Mouse (Mus musculus) limb, embryonic 15.5 days (tissue): ENCODE measurements around the gene Gna12. TPM values are rescaled to one million over a fixed set of nuclear protein-coding genes. Genes with fewer than 3 reads are reported as not detected.

ENCODE experiments used
- ATAC-seq: fragments of 200-750 bp; cut with Nextera tagmentation; 2 replicates; pipeline ENCODE4 v1.8.0; 2017; ENCODE audit warnings: low read depth, moderate TSS enrichment; ENCODE audit not compliant: insufficient number of reproducible peaks, low FRiP score, low TSS enrichment
- H3K27ac ChIP-seq: fragments of 300-500 bp; sonication (generic); 2 replicates; pipeline ENCODE4 v1.5.1; 2015; ENCODE audit warnings: moderate library complexity, mild to moderate bottlenecking, inconsistent platforms
- H3K27me3 ChIP-seq: fragments of 300-500 bp; sonication (generic); 2 replicates; pipeline ENCODE4 v1.6.1; 2015; ENCODE audit warnings: inconsistent platforms
- H3K36me3 ChIP-seq: fragments of 300-500 bp; sonication (generic); 2 replicates; pipeline ENCODE4 v1.6.1; 2015; ENCODE audit warnings: inconsistent platforms
- H3K4me1 ChIP-seq: fragments of 300-500 bp; sonication (generic); 2 replicates; pipeline ENCODE4 v1.6.1; 2015; ENCODE audit warnings: inconsistent platforms
- H3K4me2 ChIP-seq: fragments of 300-500 bp; sonication (generic); 2 replicates; pipeline ENCODE4 v1.6.1; 2015; ENCODE audit warnings: mild to moderate bottlenecking, inconsistent platforms
- H3K4me3 ChIP-seq: fragments of 300-500 bp; sonication (generic); 2 replicates; pipeline ENCODE4 v1.5.1; 2015; ENCODE audit warnings: mild to moderate bottlenecking, inconsistent platforms
- H3K9ac ChIP-seq: fragments of 300-500 bp; sonication (generic); 2 replicates; pipeline ENCODE4 v1.6.1; 2015; ENCODE audit warnings: inconsistent platforms
- H3K9me3 ChIP-seq: fragments of 300-500 bp; sonication (generic); 2 replicates; pipeline ENCODE4 v1.6.1; 2016; ENCODE audit warnings: inconsistent platforms
- WGBS: fragments of 180-500 bp; shearing (Covaris S2); methylation state at CpG from one replicate; pipeline ENCODE4 v1.1.7; 2015; 5-methylcytosine and 5-hydroxymethylcytosine counted together
- polyA plus RNA-seq: library from polyadenylated mRNA; unstranded; fragments of >200 nt; fragmentation: Nextera tagmentation; extraction: Ambion mirVana; gene quantifications from 2 replicates; pipeline ENCODE4 v1.2.1, GENCODE M21; 2015

The Gna12 gene
- polyA plus RNA-seq, 1 experiment from 2014 or later = 19.1 TPM

GRCm38 (mm10) chr5:140749062-140749875, 81.0 kb downstream of the Gna12 start:
- Histone ChIP-seq H3K4me2 (peak overlapping the region; percentile 46), H3K4me1 (peaks cover 10% of the 10 kb centered on the region; the same call in 1 of the 2 replicates), H3K36me3 (0 out of 2 replicates have a peak, but pooled peaks cover 3% of the 10 kb centered on the region), H3K9ac (no peak overlapping the region), H3K4me3 (peak overlapping the region; percentile 36), H3K9me3 (no peaks in the 10 kb centered on the region; the same call in 1 of the 2 replicates), H3K27me3 (no peaks in the 10 kb centered on the region), H3K27ac (no peak overlapping the region)
- peak; percentile 42; the same call in 1 of the 2 replicates for ATAC-seq
- 13% methylated on average over 12 of the region's 12 CpGs for WGBS

DNA sequence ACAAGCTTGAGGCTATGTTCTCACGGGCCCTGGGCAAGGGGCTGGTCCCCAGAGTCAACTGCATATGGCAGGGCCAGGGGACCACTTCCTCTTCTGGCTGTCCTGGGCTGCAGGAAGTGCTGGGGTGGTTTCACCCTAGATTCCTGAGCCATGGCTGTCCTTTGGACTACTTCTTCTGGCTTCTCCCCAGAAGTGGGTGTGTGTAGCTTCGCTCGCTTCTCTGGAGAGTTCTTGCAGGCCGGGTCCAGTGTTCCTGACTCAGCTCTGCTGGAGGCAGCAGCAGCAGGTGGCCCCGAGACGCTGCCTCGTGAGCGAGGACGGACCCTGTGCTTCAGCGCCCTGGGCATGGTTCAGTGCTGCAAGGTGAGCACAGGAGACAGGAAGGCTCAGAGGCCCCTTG, 81.8 kb downstream of the Gna12 start:
- no peak overlapping the region for H3K9ac ChIP-seq
- H3K36me3 ChIP-seq = 0 out of 2 replicates have a peak, but pooled peaks cover 3% of the 10 kb centered on the region
- no peak overlapping the region for H3K4me2 ChIP-seq
- H3K4me1 ChIP-seq = peaks cover 13% of the 10 kb centered on the region; the same call in 1 of the 2 replicates
- 80% methylated on average over 10 of the region's 10 CpGs for WGBS
- no peak for ATAC-seq
- H3K27me3 ChIP-seq = no peaks in the 10 kb centered on the region
- no peak overlapping the region for H3K4me3 ChIP-seq
- H3K27ac ChIP-seq = no peak overlapping the region
- no peaks in the 10 kb centered on the region; the same call in 1 of the 2 replicates for H3K9me3 ChIP-seq

GRCm38 (mm10) chr5:140743706-140744131, 86.5 kb downstream of the Gna12 start:
- ATAC-seq = no peak

DNA sequence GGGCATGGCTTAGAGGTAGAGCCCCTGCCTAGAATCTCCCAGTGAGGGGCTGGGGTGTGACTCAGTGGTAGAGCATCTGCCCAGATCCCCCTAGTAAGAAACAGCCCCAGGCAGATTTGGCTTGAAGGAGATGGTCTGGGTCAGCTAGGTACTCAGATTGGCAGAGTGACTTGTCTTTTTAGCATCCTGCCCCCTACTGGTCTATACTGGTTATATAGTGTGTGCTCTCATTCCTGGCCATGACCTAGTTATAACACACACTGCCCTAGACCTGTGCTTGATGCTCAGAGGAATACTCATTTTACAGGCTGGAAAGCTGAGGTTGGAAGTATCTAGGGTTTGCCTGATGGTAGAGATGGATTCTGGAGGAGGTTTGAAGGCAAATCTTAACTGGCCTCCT, 88.4 kb downstream of the Gna12 start:
- ATAC-seq = no peak

More at GRCm38 (mm10) chr5:140743706-140744131, 86.5 kb downstream of the Gna12 start:
- Histone ChIP-seq H3K27ac (no peak overlapping the region), H3K36me3 (no peaks in the 10 kb centered on the region), H3K4me3 (no peak overlapping the region), H3K4me2 (no peak overlapping the region), H3K4me1 (0 out of 2 replicates have a peak, but pooled peaks cover 5% of the 10 kb centered on the region), H3K27me3 (no peaks in the 10 kb centered on the region), H3K9ac (no peak overlapping the region), H3K9me3 (no peaks in the 10 kb centered on the region)
- 25% methylated on average over 12 of the region's 12 CpGs for WGBS

DNA sequence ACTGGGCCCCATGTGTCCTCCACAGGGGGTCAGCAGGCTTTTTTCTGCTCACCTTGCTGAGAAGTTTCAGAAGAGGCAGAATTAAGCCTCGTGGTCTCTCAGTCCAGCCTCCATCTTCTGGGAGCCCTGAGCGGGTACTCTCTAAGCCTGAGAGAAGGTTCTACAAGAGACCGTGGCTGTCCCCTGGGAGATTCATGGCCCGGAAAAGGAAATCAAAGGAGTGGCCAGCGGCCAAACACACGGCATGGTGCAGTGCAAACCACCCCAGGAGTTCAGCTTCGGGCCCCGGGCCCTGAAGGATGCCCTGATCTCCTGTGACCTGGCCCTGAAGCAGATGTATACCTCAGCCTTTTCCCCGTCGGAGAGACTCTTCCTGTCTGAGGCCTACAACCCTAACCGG, 89.2 kb downstream of the Gna12 start:
- Histone ChIP-seq H3K27me3 (peaks cover 18% of the 10 kb centered on the region), H3K36me3 (no peaks in the 10 kb centered on the region), H3K9ac (no peak overlapping the region), H3K9me3 (no peaks in the 10 kb centered on the region), H3K4me3 (no peak overlapping the region), H3K4me2 (no peak overlapping the region), H3K4me1 (peaks cover 3% of the 10 kb centered on the region; the same call in 1 of the 2 replicates), H3K27ac (no peak overlapping the region)
- 76% methylated on average over 11 of the region's 11 CpGs for WGBS
- ATAC-seq = no peak

More for the DNA sequence above, 88.4 kb downstream of the Gna12 start:
- Histone ChIP-seq H3K36me3 (no peaks in the 10 kb centered on the region), H3K4me1 (0 out of 2 replicates have a peak, but pooled peaks cover 3% of the 10 kb centered on the region), H3K4me3 (no peak overlapping the region), H3K9ac (no peak overlapping the region), H3K9me3 (no peaks in the 10 kb centered on the region), H3K27ac (no peak overlapping the region), H3K4me2 (no peak overlapping the region), H3K27me3 (peaks cover 9% of the 10 kb centered on the region)

GRCm38 (mm10) chr5:140739813-140740212, 90.4 kb downstream of the Gna12 start:
- Histone ChIP-seq H3K27ac (no peak overlapping the region), H3K9me3 (no peaks in the 10 kb centered on the region), H3K4me3 (no peak overlapping the region), H3K27me3 (peaks cover 27% of the 10 kb centered on the region), H3K9ac (no peak overlapping the region), H3K36me3 (no peaks in the 10 kb centered on the region), H3K4me2 (no peak overlapping the region), H3K4me1 (peaks cover 12% of the 10 kb centered on the region)
- no peak for ATAC-seq
- WGBS = 75% methylated on average over 12 of the region's 12 CpGs

- ATAC-seq = no peak
- H3K27me3 ChIP-seq = peaks cover 33% of the 10 kb centered on the region
These were observed 94.1 kb downstream of the Gna12 start for GRCm38 (mm10) chr5:140736166-140736565.

GRCm38 (mm10) chr5:140735297-140735696, 94.9 kb downstream of the Gna12 start:
- no peaks in the 10 kb centered on the region for H3K9me3 ChIP-seq
- no peak overlapping the region for H3K9ac ChIP-seq
- ATAC-seq = no peak
- H3K4me2 ChIP-seq = peak overlapping the region; percentile 69
- H3K4me1 ChIP-seq = peaks cover 9% of the 10 kb centered on the region
- no peaks in the 10 kb centered on the region for H3K36me3 ChIP-seq
- WGBS = 2% methylated on average over 22 of the region's 22 CpGs
- peaks cover 33% of the 10 kb centered on the region for H3K27me3 ChIP-seq
- H3K4me3 ChIP-seq = peak overlapping the region; percentile 33
- H3K27ac ChIP-seq = no peak overlapping the region

More at GRCm38 (mm10) chr5:140736166-140736565, 94.1 kb downstream of the Gna12 start:
- Histone ChIP-seq H3K4me3 (peak overlapping the region; percentile 33; the same call in 1 of the 2 replicates), H3K4me2 (no peak overlapping the region), H3K4me1 (peaks cover 9% of the 10 kb centered on the region), H3K9ac (no peak overlapping the region), H3K27ac (no peak overlapping the region), H3K36me3 (no peaks in the 10 kb centered on the region), H3K9me3 (no peaks in the 10 kb centered on the region)
- WGBS = 15% methylated on average over 13 of the region's 13 CpGs

- no peak overlapping the region for H3K9ac ChIP-seq
- H3K4me1 ChIP-seq = peaks cover 9% of the 10 kb centered on the region
- no peak overlapping the region for H3K27ac ChIP-seq
- 61% methylated on average over 3 of the region's 3 CpGs for WGBS
- H3K4me2 ChIP-seq = no peak overlapping the region
- no peak for ATAC-seq
- H3K4me3 ChIP-seq = no peak overlapping the region
- H3K9me3 ChIP-seq = no peaks in the 10 kb centered on the region
- H3K36me3 ChIP-seq = no peaks in the 10 kb centered on the region
- H3K27me3 ChIP-seq = peaks cover 33% of the 10 kb centered on the region
These were observed 96.9 kb downstream of the Gna12 start for GRCm38 (mm10) chr5:140733336-140733735.

DNA sequence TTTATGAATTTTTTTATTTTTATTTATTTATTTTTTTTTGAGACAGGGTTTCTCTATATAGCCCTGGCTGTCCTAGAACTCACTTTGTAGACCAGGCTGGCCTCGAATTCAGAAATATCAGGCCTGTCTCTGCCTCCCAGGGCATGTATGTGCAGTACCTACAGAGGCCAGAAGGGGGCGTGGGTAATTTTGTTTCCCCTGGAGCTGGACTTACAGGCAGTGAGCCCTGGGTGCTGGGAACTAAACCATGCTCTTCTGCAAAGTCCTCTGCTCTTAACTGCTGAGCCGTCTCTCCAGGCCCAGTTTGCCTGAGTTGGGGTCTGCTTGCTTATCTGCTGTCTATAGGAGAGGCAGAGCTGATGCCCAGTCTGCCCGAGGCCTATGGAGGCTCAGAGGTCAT, 98.0 kb downstream of the Gna12 start:
- no peak for ATAC-seq
- H3K27me3 ChIP-seq = peaks cover 27% of the 10 kb centered on the region
- H3K9ac ChIP-seq = no peak overlapping the region
- no peaks in the 10 kb centered on the region for H3K36me3 ChIP-seq
- WGBS = 65% methylated on average over 4 of the region's 4 CpGs
- H3K9me3 ChIP-seq = no peaks in the 10 kb centered on the region
- no peak overlapping the region for H3K4me3 ChIP-seq
- no peak overlapping the region for H3K4me2 ChIP-seq
- H3K4me1 ChIP-seq = peaks cover 9% of the 10 kb centered on the region
- H3K27ac ChIP-seq = no peak overlapping the region

GRCm38 (mm10) chr5:140731040-140731797, 99.0 kb downstream of the Gna12 start:
- WGBS = 83% methylated on average over 11 of the region's 11 CpGs
- ATAC-seq = no peak

More at GRCm38 (mm10) chr5:140731040-140731797, 99.0 kb downstream of the Gna12 start:
- Histone ChIP-seq H3K4me2 (no peak overlapping the region), H3K4me1 (peaks cover 9% of the 10 kb centered on the region), H3K27ac (no peak overlapping the region), H3K27me3 (peaks cover 17% of the 10 kb centered on the region), H3K36me3 (no peaks in the 10 kb centered on the region), H3K9me3 (no peaks in the 10 kb centered on the region), H3K9ac (no peak overlapping the region), H3K4me3 (no peak overlapping the region)
